Mouse (Mus musculus): ENCODE results near the gene Olfr56. TPM values are rescaled to one million over a fixed set of nuclear protein-coding genes. Genes with fewer than 3 reads are reported as not detected.
"Not testable (repeated sequence)": the region's sequence is repeated elsewhere in the genome, so short reads cannot be mapped to it uniquely, and the experiment has no call there.

Olfr56 gene
- total RNA-seq (2021) (not detected), polyA plus RNA-seq (2012; rRNA removed) (0.04 and 0.07 TPM in 2 replicates)
- long read RNA-seq, result 0 reads

- not testable (repeated sequence) for DNase-seq
Measured at GRCm38 (mm10) chr11:48978240-48978939, at the start of gene Olfr56. Olfr56 (plus strand) TSS chr11:48978889.

GRCm38 (mm10) chr11:48933422-48933821 lies 45.3 kb upstream of the Olfr56 start:
- not testable (repeated sequence) for DNase-seq

DNA sequence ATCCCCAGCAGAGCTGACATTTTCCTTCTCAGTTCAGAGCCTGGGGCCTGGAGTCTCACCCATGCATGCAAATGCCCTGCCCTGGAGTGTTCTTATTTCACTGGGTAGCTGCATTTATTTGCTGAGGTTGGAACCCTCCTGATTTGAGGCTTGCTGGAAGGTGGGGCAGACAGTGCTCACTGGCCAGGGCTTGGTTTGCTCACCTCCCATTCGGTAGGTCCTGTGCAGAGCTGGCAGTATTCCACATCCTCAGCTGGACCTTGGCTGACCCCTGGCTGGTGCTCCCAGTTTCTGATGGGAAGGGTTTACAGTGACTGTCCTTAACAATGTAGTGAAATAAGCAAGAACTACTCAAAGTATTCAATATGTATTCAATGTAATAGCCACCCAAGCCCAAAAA lies 44.8 kb upstream of the Olfr56 start:
- DNase-seq, result not testable (repeated sequence)

- DNase-seq, result not testable (repeated sequence)
Measured at GRCm38 (mm10) chr11:48935291-48935690, 43.4 kb upstream of the Olfr56 start.

DNA sequence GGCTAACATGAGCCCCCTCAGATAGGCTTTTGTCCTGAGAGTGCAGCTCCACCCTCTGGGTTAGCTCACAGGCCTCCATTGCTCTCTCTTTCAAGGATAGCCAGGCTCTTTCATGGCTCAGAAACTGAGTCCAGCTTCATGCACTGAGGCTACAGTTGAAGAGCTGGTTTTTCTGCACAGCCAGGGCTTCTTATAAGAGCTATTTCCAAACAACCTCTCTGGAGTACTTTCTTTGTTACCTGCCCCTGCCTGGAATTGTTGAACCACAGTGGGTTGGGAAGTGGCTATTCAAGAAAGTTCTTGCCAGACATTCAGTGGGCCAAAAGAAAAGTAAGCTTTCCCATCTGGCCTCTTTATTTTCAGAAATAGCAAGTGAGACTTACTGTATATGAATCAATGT lies 39.4 kb upstream of the Olfr56 start:
- DNase-seq, result not testable (repeated sequence)

- not testable (repeated sequence) for DNase-seq
Measured at GRCm38 (mm10) chr11:48946090-48946489, 32.6 kb upstream of the Olfr56 start, which contains the start of gene Psme2b. Psme2b (minus strand) TSS chr11:48946190.

- DNase-seq, result not testable (repeated sequence)
Measured at GRCm38 (mm10) chr11:48974686-48975085, 4.0 kb upstream of the Olfr56 start.

DNA sequence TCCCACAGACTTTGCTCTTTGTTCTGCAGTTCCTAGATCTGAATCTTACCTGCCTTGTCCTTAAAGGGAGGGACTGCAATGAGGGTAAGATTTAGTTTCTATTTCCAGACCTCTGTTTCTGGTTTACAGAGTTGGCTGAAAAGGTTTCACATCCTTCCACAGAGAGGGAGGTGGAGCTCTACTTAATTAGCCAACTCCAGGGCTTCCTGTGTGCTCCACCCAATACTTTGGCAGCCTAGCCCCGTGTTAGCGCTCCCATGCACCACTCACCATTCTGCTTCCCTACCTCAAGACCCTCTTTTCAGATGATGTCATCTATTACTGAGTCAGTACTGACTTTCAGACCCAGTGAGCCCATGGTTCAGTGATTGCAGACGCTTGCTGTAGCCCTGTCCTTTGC lies 562 bp downstream of the Olfr56 start, which contains the start of gene 9930111J21Rik1:
Gene 9930111J21Rik1 (minus strand): TSS at position 148 of the 400 bp plus-strand sequence.
- not testable (repeated sequence) for DNase-seq

GRCm38 (mm10) chr11:48980052-48980451 lies 1.4 kb downstream of the Olfr56 start:
- DNase-seq, result not testable (repeated sequence)

DNA sequence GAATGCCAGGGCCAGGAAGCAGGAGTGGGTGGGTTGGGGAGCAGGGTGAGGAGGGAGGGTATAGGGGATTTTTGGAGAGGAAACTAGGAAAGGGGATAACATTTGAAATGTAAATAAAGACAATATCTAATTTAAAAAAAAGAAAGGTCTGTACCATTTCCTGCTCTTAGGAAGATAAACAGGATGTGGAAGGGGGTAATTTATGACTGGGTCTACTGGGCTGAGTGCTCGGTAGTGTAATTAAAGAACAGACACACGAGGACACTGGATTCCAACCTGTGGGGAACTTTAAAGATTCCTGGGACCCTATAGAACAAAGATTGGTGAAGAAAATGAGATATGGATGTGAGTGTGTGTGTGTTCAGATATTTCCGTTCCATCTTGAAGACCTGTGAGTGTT lies 4.2 kb downstream of the Olfr56 start:
- not testable (repeated sequence) for DNase-seq

- not testable (repeated sequence) for DNase-seq
Measured at GRCm38 (mm10) chr11:48988219-48988618, 9.5 kb downstream of the Olfr56 start.

DNA sequence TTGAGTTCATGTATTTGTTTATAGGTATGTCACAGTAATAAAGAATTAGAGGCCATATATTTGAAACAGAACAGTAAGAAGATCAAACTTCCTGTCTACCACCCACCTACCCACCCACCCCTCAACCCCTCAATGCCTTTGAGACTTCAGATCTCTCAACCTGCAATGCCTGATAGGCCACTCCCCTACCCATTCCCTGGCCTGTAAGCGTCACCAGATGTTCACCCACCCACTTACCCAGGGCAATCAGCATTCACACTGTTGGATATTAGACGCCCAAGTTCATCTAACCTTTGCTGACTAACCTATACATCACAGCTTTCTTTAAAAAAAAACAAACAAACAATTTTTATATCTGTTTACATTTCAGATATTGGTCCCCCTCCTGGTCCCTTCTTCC lies 11.3 kb downstream of the Olfr56 start:
- DNase-seq, result not testable (repeated sequence)

- DNase-seq, result not testable (repeated sequence)
Measured at GRCm38 (mm10) chr11:48991740-48992520, 13.2 kb downstream of the Olfr56 start, which contains the start of gene Gm12185. Gm12185 (minus strand) TSS chr11:48992226.

DNA sequence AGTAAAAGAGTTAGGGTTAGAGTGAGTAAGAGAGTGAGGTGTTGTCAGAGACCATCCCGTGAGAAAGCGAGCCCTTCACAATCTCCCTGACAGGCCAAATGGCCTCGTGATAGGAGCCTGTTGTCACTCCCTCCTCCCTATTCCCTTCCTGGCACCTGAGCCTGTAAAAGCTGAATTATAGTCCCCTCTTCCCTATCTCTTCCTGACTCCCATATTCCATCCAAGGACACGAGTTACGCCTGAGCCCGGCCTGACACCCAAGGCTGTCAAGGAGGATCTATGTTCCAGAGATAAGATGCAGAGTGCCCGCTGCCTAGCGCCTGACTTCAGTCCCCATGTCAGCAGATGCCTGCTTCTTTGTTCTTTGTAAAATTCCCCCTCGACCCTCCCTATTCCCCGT lies 14.6 kb downstream of the Olfr56 start:
- DNase-seq, result peak; percentile 42

GRCm38 (mm10) chr11:48994018-48994417 lies 15.3 kb downstream of the Olfr56 start, which contains the start of gene Tgtp1:
Tgtp1 (minus strand) TSS chr11:48994172.
- DNase-seq, result not testable (repeated sequence)

DNA sequence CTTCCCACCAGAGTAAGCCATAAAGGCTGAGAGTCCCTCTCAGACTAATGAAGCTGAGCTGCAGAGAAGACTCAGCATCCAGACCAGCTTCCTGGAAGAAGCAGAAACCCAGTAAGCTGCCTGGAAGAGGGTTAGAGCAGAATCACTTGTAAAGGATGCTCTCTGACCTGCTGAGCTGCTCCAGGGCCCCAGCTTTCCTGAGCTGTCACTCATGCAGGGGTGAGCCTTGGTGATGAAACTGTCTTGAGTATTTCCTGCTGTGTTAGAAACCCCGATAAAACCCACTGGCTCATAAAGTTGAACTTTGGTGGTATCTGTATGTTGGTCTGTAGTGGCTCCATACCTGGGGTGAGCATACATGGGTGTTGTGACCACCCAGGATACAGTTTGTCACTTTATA lies 21.7 kb downstream of the Olfr56 start:
- not testable (repeated sequence) for DNase-seq

DNA sequence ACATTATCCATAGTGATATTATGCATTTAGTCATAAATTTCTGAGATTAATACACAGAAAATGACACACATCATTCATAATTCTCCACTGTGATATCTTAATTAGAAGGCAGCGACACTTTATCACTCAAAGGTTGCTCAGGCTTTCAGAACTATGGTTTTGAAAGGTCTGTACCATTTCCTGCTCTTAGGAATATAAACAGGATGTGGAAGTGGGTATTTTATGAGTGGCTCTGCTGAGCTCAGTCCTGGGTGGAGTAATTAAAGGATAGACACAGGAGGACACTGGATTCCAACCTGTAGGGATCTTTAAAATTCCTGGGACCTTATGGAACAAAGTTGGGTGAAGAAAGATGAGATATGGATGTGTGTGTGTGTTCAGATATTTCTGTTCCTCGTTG lies 27.6 kb downstream of the Olfr56 start:
- not testable (repeated sequence) for DNase-seq

- DNase-seq, result not testable (repeated sequence)
Measured at GRCm38 (mm10) chr11:49006785-49007184, 28.1 kb downstream of the Olfr56 start.

DNA sequence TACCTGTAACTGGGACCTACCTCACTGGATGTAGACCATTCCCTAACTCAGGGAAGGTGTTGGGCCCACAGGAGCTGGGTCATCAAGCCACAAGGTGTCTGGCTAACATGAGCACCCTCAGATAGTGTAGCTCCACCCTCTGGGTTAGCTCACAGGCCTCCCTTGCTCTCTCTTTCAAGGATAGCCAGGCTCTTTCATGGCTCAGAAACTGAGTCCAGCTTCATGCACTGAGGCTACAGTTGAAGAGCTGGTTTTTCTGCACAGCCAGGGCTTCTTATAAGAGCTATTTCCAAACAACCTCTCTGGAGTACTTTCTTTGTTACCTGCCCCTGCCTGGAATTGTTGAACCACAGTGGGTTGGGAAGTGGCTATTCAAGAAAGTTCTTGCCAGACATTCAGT lies 33.4 kb downstream of the Olfr56 start:
- DNase-seq, result not testable (repeated sequence)

- not testable (repeated sequence) for DNase-seq
Measured at GRCm38 (mm10) chr11:49050064-49050463, 71.4 kb downstream of the Olfr56 start.

DNA sequence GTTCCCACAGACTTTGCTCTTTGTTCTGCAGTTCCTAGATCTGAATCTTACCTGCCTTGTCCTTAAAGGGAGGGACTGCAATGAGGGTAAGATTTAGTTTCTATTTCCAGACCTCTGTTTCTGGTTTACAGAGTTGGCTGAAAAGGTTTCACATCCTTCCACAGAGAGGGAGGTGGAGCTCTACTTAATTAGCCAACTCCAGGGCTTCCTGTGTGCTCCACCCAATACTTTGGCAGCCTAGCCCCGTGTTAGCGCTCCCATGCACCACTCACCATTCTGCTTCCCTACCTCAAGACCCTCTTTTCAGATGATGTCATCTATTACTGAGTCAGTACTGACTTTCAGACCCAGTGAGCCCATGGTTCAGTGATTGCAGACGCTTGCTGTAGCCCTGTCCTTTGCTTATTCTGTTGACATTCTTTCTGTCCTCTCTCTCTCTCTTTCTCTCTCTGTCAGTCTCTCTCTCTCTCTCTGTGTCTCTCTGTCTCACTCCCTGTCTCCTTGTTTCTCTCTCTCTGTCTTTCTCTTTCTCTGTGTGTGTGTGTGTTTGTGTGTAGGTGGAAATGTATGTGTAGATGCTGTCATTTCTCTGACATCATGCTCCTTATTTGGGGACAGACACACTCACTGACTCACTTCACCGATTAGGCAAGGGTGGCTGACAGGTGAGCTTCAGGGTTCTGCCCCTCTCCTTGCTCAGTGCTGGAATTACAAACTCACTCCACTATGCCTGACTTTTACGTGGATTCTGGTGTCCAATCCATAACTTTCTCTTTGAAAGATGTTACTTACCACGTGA lies 72.6 kb downstream of the Olfr56 start, which contains the start of gene 9930111J21Rik2:
Gene 9930111J21Rik2 (minus strand): TSS at position 150 of the 799 bp plus-strand sequence.
- not testable (repeated sequence) for DNase-seq

- not testable (repeated sequence) for DNase-seq
Measured at GRCm38 (mm10) chr11:49051894-49052293, 73.2 kb downstream of the Olfr56 start.
